Mouse (Mus musculus) forebrain, embryonic 14.5 days (tissue): ENCODE data around the gene Gvin1. TPM values are rescaled to one million over a fixed set of nuclear protein-coding genes. Genes with fewer than 3 reads are reported as not detected.
"Not testable (repeated sequence)": the region's sequence is repeated elsewhere in the genome, so short reads cannot be mapped to it uniquely, and the experiment has no call there.

Experiments used
- ATAC-seq: fragments of 200-750 bp; cut with Nextera tagmentation; 2 replicates; pipeline ENCODE4 v1.8.0; 2017; ENCODE audit warnings: mild to moderate bottlenecking, moderate library complexity
- DNase-seq: peaks from one replicate; pipeline ENCODE4 v3.0.0-alpha.2; 2015; ENCODE audit warnings: low spot score
- H3K27ac ChIP-seq: fragments of 300-500 bp; sonication (generic); 2 replicates; pipeline ENCODE4 v1.5.1; 2014; ENCODE audit warnings: low read depth, mild to moderate bottlenecking, control low read depth, low read length, moderate library complexity
- H3K27me3 ChIP-seq: fragments of 300-500 bp; sonication (generic); replicated peaks from 2 replicates; pipeline ENCODE4 v1.6.1; 2014; ENCODE audit warnings: low read length, control low read depth, mixed read lengths; ENCODE audit not compliant: control insufficient read depth, insufficient read depth
- H3K36me3 ChIP-seq: fragments of 300-500 bp; sonication (generic); 2 replicates; pipeline ENCODE4 v1.6.1; 2014; ENCODE audit warnings: low read length, control low read depth; ENCODE audit not compliant: control insufficient read depth, insufficient read depth
- H3K4me1 ChIP-seq: fragments of 300-500 bp; sonication (generic); 2 replicates; pipeline ENCODE4 v1.6.1; 2014; ENCODE audit warnings: antibody characterized with exemption, low read length, control low read depth; ENCODE audit not compliant: control insufficient read depth, insufficient read depth
- H3K4me2 ChIP-seq: fragments of 300-500 bp; sonication (generic); 2 replicates; pipeline ENCODE4 v1.6.1; 2014; ENCODE audit warnings: mild to moderate bottlenecking, control low read depth, low read length
- H3K4me3 ChIP-seq: fragments of 300-500 bp; sonication (generic); 2 replicates; pipeline ENCODE4 v1.5.1; 2014; ENCODE audit warnings: low read depth, low read length, control low read depth
- H3K9ac ChIP-seq: fragments of 300-500 bp; sonication (generic); 2 replicates; pipeline ENCODE4 v1.6.1; 2014; ENCODE audit warnings: mild to moderate bottlenecking, low read length, control low read depth, moderate library complexity
- H3K9me3 ChIP-seq: fragments of 300-500 bp; sonication (generic); replicated peaks from 2 replicates; pipeline ENCODE4 v1.6.1; 2016; ENCODE audit warnings: low read length, control low read depth, mixed read lengths; ENCODE audit not compliant: control insufficient read depth
- WGBS: fragments of 180-500 bp; shearing (Covaris S2); extraction: QIAGEN DNeasy Blood & Tissue Kit; methylation state at CpG from one replicate; pipeline ENCODE4 v1.1.7; 2014; 5-methylcytosine and 5-hydroxymethylcytosine counted together
- polyA plus RNA-seq: library from polyadenylated mRNA; unstranded; fragments of >200 nt; fragmentation: Nextera tagmentation; extraction: Ambion mirVana; gene quantifications from 2 replicates; pipeline ENCODE4 v1.2.1, GENCODE M21; 2014

Gene Gvin1
- polyA plus RNA-seq: 0.08 and 0.15 TPM in 2 replicates

DNA sequence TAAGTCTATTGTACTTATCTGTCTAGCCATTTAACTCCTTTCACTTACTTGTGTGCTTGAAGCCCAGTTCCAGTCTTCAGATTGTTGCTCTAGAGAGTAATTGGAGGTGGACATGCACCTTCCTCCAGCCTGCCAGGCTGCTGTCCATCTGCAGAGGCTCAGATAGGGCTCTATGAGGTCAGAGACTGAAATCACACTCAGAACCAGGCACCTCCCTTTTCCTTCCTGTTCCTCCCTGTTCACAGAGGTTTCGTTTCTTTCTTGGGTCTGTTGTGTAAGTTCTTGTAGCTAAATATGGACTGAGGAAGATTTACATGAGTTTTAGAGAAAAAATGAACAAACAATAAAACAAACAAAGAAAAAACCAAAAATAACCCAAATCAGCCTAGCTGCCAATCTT, at the start of gene Gvin1:
TSS of gene Gvin1 (minus strand) at position 150 of the 400 bp plus-strand sequence.
- not testable (repeated sequence) for DNase-seq, ATAC-seq, H3K4me2 ChIP-seq, H3K27me3 ChIP-seq, H3K9ac ChIP-seq, H3K36me3 ChIP-seq, H3K4me3 ChIP-seq, H3K9me3 ChIP-seq, H3K4me1 ChIP-seq, H3K27ac ChIP-seq
- WGBS: 89% methylated on average over 1 of the region's 1 CpGs

GRCm38 (mm10) chr7:106251844-106252517, 36.9 kb upstream of the Gvin1 start:
- no peaks in the 10 kb centered on the region for H3K27me3 ChIP-seq
- no peak overlapping the region for H3K4me3 ChIP-seq
- DNase-seq: no peak
- no peak overlapping the region for H3K27ac ChIP-seq
- WGBS: 82% methylated on average over 2 of the region's 2 CpGs
- H3K9me3 ChIP-seq: 0 out of 2 replicates have a peak, but pooled peaks cover 6% of the 10 kb centered on the region
- no peak for ATAC-seq
- no peak overlapping the region for H3K9ac ChIP-seq
- H3K36me3 ChIP-seq: no peaks in the 10 kb centered on the region
- H3K4me1 ChIP-seq: no peaks in the 10 kb centered on the region
- no peak overlapping the region for H3K4me2 ChIP-seq

DNA sequence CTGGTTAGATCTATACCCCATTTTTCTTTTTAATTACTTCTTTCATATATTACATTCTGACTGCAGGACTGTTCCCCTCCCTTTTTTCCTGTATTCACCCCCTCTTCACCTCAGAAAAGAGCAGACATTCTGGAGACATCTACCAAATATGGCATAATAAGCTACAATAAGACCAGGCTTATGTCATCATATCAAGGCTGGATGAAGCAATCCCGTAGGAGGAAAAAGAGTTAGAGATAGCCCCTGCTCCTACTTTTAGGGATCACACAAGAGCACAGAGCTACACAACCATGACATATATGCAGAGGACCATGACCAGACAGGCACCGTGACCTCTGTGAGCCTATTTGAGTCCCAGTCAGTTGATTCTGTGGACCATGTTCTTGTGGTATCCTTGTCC, 33.8 kb upstream of the Gvin1 start:
- Histone ChIP-seq H3K36me3 (no peaks in the 10 kb centered on the region), H3K4me2 (no peak overlapping the region), H3K4me1 (no peaks in the 10 kb centered on the region), H3K9me3 (0 out of 2 replicates have a peak, but pooled peaks cover 6% of the 10 kb centered on the region), H3K27ac (no peak overlapping the region), H3K27me3 (no peaks in the 10 kb centered on the region), H3K4me3 (no peak overlapping the region), H3K9ac (no peak overlapping the region)
- ATAC-seq (no peak), DNase-seq (no peak)
- WGBS: 93% methylated on average over 2 of the region's 2 CpGs

DNA sequence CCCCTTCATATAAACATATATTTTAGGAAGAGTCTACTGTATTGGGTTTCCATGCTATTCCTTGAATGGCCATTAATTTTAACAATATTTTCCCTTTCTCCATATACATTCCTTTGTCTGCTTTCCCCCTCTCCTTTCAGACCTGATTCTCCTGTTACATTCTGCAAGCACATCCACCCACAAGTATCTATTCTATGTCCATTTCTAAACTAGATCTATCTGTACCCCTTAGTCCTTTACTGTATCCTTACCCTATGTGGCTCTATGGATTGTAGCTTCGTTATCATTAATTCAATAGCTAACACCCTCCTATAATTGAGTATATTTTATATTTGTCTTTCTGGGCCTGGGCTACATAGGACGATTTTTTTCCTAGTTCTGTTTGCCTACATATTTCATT, 33.1 kb upstream of the Gvin1 start:
- H3K9me3 ChIP-seq: 0 out of 2 replicates have a peak, but pooled peaks cover 6% of the 10 kb centered on the region
- H3K27ac ChIP-seq: no peak overlapping the region
- no peak for ATAC-seq
- H3K36me3 ChIP-seq: no peaks in the 10 kb centered on the region
- WGBS: 80% methylated on average over 2 of the region's 2 CpGs
- no peak overlapping the region for H3K4me2 ChIP-seq
- no peak overlapping the region for H3K4me3 ChIP-seq
- no peak for DNase-seq
- H3K27me3 ChIP-seq: no peaks in the 10 kb centered on the region
- H3K4me1 ChIP-seq: no peaks in the 10 kb centered on the region
- H3K9ac ChIP-seq: no peak overlapping the region

- no peak overlapping the region for H3K9ac ChIP-seq
- H3K27ac ChIP-seq: no peak overlapping the region
- H3K4me1 ChIP-seq: no peaks in the 10 kb centered on the region
- no peak overlapping the region for H3K4me3 ChIP-seq
- ATAC-seq: no peak
- WGBS: 76% methylated on average over 6 of the region's 6 CpGs
- no peaks in the 10 kb centered on the region for H3K27me3 ChIP-seq
- no peaks in the 10 kb centered on the region for H3K36me3 ChIP-seq
- peak; percentile 13 for DNase-seq
- H3K9me3 ChIP-seq: no peaks in the 10 kb centered on the region
- H3K4me2 ChIP-seq: no peak overlapping the region
These were observed 30.5 kb upstream of the Gvin1 start for GRCm38 (mm10) chr7:106245601-106246000.

DNA sequence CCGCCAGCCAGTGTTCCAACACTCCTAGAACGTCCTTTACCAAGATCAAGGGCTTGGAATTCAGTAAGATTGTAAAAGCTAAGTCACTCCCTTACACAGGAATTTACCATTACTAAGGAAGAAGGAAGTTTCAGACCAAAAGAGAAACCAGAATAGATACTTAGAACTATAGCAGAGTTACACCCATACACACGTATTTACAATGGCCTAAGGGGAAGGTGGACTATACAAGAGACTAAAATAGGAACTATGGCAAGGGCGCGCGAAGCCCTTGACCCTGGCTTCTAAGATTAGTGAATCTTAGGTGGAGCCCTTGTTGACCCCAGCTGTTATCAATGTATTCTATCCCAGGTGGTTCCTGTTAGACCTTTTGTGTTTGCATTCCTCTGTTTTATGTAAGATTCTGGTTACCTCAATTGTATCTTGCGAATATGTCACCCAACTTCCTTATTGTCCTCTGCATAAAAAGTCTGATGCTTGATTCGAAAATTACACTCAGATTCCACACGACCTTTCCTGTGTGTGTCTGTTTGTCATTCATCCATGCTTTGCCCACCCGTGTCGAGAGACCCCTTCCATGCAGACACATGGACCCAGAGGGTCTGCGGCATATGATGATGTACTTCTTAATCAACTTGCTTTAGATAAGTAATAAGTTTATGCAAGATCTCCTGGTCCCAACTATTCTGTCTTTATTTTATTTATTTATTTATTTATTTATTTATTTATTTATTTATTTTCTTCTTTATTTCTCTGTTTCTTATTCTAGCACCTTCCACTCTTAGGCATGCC, 25.6 kb upstream of the Gvin1 start:
- WGBS: 91% methylated on average over 12 of the region's 12 CpGs
- H3K4me3 ChIP-seq, H3K36me3 ChIP-seq, H3K27ac ChIP-seq, H3K9ac ChIP-seq, ATAC-seq, H3K27me3 ChIP-seq, H3K9me3 ChIP-seq, H3K4me1 ChIP-seq, DNase-seq, H3K4me2 ChIP-seq: not testable (repeated sequence)

- Histone ChIP-seq H3K4me1 (no peaks in the 10 kb centered on the region), H3K36me3 (no peaks in the 10 kb centered on the region), H3K9ac (no peak overlapping the region), H3K27ac (no peak overlapping the region), H3K4me2 (no peak overlapping the region), H3K27me3 (no peaks in the 10 kb centered on the region), H3K9me3 (no peaks in the 10 kb centered on the region; the same call in 1 of the 2 replicates), H3K4me3 (no peak overlapping the region)
- no peak for DNase-seq
- no peak for ATAC-seq
These were observed 22.0 kb upstream of the Gvin1 start for GRCm38 (mm10) chr7:106237192-106237465.

DNA sequence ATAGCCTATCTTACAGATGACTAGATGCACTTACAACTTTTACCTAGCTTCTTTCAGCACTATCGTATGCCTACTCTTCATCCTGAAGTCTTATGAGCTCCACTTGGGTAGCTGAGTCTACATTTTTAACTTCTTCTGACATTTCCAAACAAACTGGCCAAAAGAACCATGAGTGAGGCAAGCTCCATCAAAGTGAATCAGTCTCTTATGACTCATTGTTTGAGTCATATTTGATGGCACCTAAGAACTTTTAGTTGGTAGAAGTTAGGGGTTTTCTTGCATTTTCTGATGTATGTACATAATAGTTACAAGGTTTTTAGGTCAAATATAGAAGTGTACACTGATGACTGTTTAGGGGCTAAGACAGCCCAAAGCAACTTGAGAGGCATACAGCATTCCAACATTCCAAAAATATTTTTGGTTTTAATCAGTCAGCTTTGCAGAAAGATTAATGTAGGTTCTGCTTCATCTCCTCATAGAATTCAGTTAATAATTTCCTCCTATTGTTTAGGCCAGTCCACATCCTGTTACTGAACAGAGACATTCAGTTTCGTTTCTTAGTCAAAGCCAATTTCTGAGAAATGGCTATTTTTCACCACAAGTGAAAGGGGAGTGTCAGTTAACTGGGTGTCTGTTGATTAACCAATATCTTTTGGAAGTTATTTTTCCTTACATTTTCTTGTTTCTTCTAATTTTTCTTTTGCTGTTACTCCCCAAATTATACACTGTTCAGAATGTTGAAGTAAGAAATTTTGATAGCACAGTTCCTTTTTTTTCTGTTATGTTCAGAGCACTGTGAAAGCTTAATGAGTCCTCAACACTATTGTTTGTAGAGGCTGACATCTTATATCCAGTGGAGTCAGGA, 21.4 kb upstream of the Gvin1 start:
- no peaks in the 10 kb centered on the region; the same call in 1 of the 2 replicates for H3K9me3 ChIP-seq
- no peak for DNase-seq
- no peaks in the 10 kb centered on the region for H3K36me3 ChIP-seq
- no peak overlapping the region for H3K4me2 ChIP-seq
- WGBS: 76% methylated on average over 2 of the region's 2 CpGs
- no peak for ATAC-seq
- H3K27me3 ChIP-seq: no peaks in the 10 kb centered on the region
- no peak overlapping the region for H3K27ac ChIP-seq
- H3K4me3 ChIP-seq: no peak overlapping the region
- H3K9ac ChIP-seq: no peak overlapping the region
- no peaks in the 10 kb centered on the region for H3K4me1 ChIP-seq
